Mouse (Mus musculus) embryonic stem cell, embryonic (primary cell): Measurements from ENCODE around the gene Nkap.
"Not testable (repeated sequence)": the region's sequence is repeated elsewhere in the genome, so short reads cannot be mapped to it uniquely, and the experiment has no call there.

ENCODE experiments used
- CTCF ChIA-PET, 4 experiments: fragments of 300-600 bp in 2 of 4; fragments of 350-600 bp in 2 of 4; sonication (Branson Sonifier 250); formaldehyde crosslinking; loops; one replicate each; lab custom pipeline; 2022; ENCODE audit warnings: inconsistent platforms in 2 of 4; lab: Charles Lee
- POLR2A ChIA-PET, 4 experiments: fragments of 300-600 bp in 2 of 4; fragments of 350-600 bp in 2 of 4; sonication (Branson Sonifier 250); formaldehyde crosslinking; loops; one replicate each; lab custom pipeline; 2022; ENCODE audit warnings: antibody characterized with exemption in 4 of 4, inconsistent platforms in 1 of 4; lab: Charles Lee

The Nkap gene

DNA sequence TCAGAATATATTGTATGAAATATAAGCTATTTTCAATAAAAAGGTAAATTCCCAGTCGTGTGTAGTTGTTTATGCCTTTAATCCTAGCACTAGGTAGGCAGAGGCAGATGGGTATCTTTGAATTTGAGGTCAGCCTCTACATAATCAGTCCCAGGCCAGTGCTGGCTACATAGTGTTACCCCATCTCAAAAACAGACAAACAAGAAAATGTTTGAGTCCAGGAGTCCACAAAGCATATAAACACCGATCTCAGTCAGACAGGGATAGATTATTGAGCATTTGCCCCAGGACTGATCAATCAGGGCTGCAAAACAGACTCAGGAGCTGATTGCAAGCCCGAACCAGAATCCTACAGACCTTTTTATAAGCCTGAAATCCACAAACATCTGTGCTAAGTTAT is 7.0 kb upstream of the Nkap start:
- ChIA-PET POLR2A (interaction anchor here in 2 of 4 experiments (0.5 to 2.3 kb wide), 4 partner anchors 9 to 1363 kb away, joined by 3 to 9 read pairs (median 6); partner anchors contain the start of gene Upf3b (in 2 of the 2)), CTCF (no interaction called here)

GRCm38 (mm10) chrX:37120212-37120611 is 6.4 kb upstream of the Nkap start:
- POLR2A ChIA-PET: interaction anchor here in 3 of 4 experiments (0.5 to 2.3 kb wide), 6 partner anchors 10 to 1362 kb away, joined by 3 to 7 read pairs (median 3); partner anchors contain the start of gene Upf3b (in 1 of the 3)

DNA sequence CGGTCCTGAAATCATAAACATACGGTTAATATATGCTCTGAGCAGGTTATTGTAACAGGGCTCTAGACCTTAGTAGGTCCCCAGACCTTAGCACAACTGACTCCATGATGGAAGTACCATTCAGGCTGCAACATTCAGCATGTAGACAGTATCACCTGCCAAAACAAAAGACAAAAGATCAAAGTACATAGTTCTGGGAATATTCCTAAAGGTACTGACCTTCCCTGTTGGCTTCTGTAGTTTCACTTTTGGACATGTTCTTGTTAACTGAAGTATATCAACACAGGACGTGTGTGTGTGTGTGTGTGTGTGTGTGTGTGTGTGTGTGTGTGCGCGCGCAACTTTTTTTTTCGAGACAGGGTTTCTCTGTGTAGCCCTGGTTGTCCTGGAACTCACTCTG is 1.1 kb upstream of the Nkap start:
- POLR2A ChIA-PET: interaction anchor here in 1 of 4 experiments (3.1 kb wide), 1 partner anchor 16 kb away, joined by 14 read pairs; the partner anchor contains the start of gene Upf3b
- CTCF ChIA-PET: interaction anchor here in 1 of 4 experiments (0.6 kb wide), 1 partner anchor 47 kb away, joined by 7 read pairs; no protein-coding TSS in a partner anchor

More at GRCm38 (mm10) chrX:37120212-37120611, 6.4 kb upstream of the Nkap start:
- CTCF ChIA-PET: no interaction called here

DNA sequence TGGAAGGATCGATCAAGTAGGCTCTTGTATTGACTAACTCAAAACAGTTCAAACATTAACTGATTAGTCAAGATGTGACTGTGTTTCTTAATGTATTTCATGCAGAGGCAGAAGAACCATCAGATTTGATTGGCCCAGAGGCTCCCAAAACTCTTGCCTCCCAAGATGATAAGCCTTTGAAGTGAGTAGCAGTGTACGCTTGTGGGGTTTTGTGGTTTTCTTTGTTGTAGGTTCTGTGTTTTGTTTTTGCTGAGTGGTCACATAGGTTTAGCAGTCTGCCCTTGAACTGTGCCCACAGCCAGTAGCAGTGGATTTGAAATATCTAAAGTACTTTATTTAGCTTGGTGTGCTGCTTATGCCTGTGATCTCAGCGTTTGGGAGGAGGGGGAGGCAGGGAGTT is 15.1 kb downstream of the Nkap start:
- CTCF ChIA-PET: no interaction called here
- POLR2A ChIA-PET: interaction anchor here in 3 of 4 experiments (0.9 to 1.5 kb wide), 3 partner anchors 55 to 62 kb away, joined by 3 to 4 read pairs (median 3); partner anchors contain the start of gene Rpl39 (in 1 of the 3)

GRCm38 (mm10) chrX:37144498-37144897 is 17.9 kb downstream of the Nkap start:
- CTCF ChIA-PET, POLR2A ChIA-PET: not testable (repeated sequence)

DNA sequence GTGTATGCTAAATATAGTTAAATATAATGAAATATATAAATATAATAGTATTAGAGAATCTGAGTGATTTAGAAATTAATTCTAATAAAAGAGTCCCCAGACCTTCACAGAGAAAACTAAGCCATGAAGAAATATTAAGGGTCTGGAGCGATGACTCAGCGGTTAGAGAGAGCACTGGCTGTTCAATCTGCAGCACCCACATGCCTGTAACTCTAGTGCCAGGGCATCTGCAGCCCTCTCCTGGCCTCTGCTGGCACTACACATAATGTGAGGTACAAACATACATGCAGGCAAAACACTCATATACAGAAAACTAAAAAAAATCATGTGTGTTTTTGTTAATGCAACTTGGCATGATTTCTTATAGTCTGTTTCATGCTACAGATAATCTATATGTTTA is 18.4 kb downstream of the Nkap start:
- CTCF ChIA-PET: no interaction called here
- POLR2A ChIA-PET: no interaction called here

GRCm38 (mm10) chrX:37157839-37158238 is 31.2 kb downstream of the Nkap start:
- ChIA-PET CTCF (no interaction called here), POLR2A (no interaction called here)

DNA sequence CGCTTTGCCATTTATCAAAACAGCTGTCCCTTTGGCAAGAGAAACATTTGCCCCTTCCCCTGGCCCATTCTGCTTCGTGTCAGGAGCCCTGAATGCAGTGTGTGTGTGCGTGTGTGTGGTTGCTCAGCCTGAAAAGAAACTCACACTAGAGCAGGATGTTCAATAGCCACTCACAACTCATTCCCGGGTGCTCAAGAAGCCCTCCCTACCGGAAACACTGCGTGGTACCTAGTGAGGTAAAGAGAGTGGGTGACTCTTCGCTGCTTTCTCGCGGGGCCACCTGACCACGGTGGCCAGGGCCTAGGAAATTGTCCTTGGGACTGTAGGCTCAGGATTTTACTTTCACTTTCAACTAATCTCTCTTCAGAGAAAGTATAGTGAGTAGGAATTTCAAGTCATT is 34.6 kb downstream of the Nkap start:
- CTCF ChIA-PET: no interaction called here
- POLR2A ChIA-PET: no interaction called here

GRCm38 (mm10) chrX:37163115-37163514 is 36.5 kb downstream of the Nkap start:
- POLR2A ChIA-PET: interaction anchor here in 1 of 4 experiments (1.4 kb wide), 1 partner anchor 78 kb away, joined by 3 read pairs; the partner anchor contains the start of gene Rpl39
- CTCF ChIA-PET: no interaction called here

DNA sequence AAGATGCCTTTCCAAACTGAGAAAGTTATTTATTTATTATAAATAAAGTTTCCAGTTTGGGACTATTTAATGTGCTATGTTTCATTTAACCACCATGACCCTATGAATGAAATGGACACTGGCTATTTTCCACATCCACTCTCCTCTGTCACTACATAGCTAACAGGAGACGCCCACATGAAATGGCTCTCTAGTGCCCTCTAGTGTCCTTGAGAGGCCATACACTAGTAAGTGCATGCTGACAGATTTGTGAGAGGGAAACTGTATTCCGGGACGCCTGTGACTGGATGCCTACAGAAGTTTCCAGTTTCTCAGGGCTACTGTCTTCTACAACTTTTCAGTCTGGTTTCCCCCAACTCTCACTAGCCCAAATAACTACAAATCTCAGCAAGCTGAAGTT is 40.5 kb downstream of the Nkap start:
- ChIA-PET POLR2A (interaction anchor here in 1 of 4 experiments (0.6 kb wide), 1 partner anchor 82 kb away, joined by 4 read pairs; the partner anchor contains the start of gene Rpl39), CTCF (interaction anchor here in 3 of 4 experiments (0.7 to 2.4 kb wide), 5 partner anchors 10 to 36 kb away, joined by 3 to 10 read pairs (median 4); no protein-coding TSS in a partner anchor)

- ChIA-PET POLR2A (no interaction called here), CTCF (interaction anchor here in 1 of 4 experiments (2.4 kb wide), 1 partner anchor 14 kb away, joined by 10 read pairs; no protein-coding TSS in a partner anchor)
Measured at GRCm38 (mm10) chrX:37168742-37169141, 42.1 kb downstream of the Nkap start, which contains the start of gene Akap14. Gene Akap14 (minus strand): TSS chrX:37168842.

- POLR2A ChIA-PET, CTCF ChIA-PET: not testable (repeated sequence)
Measured at GRCm38 (mm10) chrX:37184401-37184800, 57.8 kb downstream of the Nkap start.

GRCm38 (mm10) chrX:37190755-37191104 is 64.1 kb downstream of the Nkap start:
- POLR2A ChIA-PET: interaction anchor here in 1 of 4 experiments (1.5 kb wide), 1 partner anchor 105 kb away, joined by 6 read pairs; the partner anchor contains the start of gene Rpl39
- CTCF ChIA-PET: no interaction called here

DNA sequence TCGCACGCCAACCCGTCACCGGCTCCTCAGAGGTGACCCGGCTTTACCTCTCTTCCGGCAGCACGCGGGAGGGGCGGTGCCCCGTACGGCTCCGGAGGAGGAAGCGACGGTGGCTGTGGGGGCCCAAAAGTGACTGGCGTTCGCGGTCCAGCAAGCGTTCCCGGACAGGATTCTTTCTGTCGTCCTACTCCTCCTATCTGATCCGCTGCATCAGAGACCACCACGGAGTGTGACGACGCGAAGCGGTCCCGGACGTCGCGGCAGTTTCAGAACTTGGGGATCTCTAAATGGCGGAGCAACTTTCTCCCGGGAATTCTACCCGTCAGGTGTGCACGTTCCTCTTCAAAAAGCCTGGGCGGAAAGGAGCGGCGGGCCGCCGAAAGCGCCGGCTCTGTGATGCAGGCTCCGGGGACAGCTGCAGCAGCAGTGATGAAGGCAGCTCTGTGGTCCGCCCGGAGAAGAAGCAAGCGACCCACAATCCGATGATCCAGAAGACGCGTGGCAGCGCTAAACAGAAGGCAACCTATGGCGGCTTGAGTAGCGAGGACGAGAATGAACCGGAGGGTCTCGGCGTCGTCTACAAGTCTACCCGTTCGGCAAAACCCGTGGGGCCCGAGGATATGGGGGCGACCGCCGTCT is 64.6 kb downstream of the Nkap start, which contains the start of the genes Ndufa1 and Rnf113a1:
Gene Ndufa1, minus strand, starts transcription at position 59 of the 639 bp plus-strand sequence.
Gene Rnf113a1, plus strand, starts transcription at position 141 of the 639 bp plus-strand sequence.
- CTCF ChIA-PET: no interaction called here
- POLR2A ChIA-PET: interaction anchor here in 1 of 4 experiments (1.5 kb wide), 1 partner anchor 106 kb away, joined by 6 read pairs; the partner anchor contains the start of gene Rpl39

DNA sequence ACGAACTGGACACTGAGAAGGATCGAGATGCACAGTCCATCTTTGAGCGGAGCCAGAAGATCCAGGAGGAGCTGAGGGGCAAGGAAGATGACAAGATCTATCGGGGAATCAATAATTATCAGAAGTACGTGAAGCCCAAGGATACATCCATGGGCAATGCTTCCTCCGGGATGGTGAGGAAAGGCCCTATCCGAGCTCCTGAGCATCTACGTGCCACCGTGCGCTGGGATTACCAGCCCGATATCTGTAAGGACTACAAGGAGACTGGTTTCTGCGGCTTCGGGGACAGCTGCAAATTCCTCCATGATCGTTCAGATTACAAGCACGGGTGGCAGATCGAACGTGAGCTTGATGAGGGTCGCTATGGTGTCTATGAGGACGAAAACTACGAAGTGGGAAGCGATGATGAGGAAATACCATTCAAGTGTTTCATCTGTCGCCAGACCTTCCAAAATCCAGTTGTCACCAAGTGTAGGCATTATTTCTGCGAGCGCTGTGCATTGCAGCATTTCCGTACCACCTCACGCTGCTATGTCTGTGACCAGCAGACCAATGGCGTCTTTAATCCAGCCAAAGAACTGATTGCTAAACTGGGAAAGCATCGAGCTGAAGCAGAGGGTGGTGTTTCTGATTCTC is 65.3 kb downstream of the Nkap start:
- ChIA-PET CTCF (no interaction called here), POLR2A (interaction anchor here in 1 of 4 experiments (1.5 kb wide), 1 partner anchor 106 kb away, joined by 6 read pairs; the partner anchor contains the start of gene Rpl39)

GRCm38 (mm10) chrX:37198676-37199075 is 72.1 kb downstream of the Nkap start:
- POLR2A ChIA-PET: interaction anchor here in 1 of 4 experiments (0.6 to 1.3 kb wide), 2 partner anchors 114 to 810 kb away, joined by 3 read pairs; partner anchors contain the start of gene Rpl39
- CTCF ChIA-PET: no interaction called here
